14 mouse cellular contexts compared by ENCODE assay signal in the genomic region with DNA sequence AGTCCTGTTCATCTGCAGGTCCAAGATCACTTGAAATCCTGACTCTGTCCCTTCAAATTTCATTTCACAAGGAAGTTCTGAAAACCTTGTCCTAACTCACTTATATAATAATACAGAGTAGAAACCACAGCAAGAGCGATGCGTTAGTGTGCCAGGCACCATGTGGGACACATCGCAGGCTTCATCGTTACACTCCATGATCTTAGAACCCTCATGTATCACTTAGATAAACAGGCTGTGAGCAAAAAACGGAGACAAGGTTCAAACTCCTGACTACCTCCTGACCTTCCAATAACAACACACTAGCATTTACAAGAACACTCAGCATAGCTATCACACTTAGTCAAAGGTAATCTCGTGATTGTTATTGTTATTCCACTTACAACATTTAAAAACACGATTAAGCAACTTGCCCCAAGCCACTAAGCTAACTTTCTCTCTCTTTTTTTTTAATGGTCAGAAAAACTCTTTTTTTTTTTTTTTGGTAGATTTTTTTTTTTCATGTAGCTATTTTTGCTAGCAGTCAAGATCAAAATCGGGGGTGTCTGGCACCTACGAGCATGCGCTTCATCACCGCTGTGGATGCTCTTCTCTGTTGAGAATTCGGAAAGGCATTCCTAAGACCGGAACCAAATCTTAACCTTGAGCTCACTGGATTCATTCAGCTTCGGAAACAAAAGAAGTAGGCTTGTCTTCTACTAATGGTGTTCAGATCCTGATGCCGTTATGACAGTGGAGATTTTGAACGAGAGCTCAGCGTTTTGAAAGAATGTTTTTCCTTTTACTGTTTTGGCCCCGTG.
"Had no signal": no experiment of that assay in that cellular context is flagged by ENCODE, and none has a peak within 500 bp of the region (broad histone marks: within the 10 kb centered on the region; RNA-seq: fewer than 3 reads in every experiment).

No protein-coding gene starts in this region.

- H3K4me3 ChIP-seq: layer of hippocampus, adult 2 months; limb, embryonic 13.5 days; midbrain, embryonic 10.5 days; myocyte; neural tube, embryonic 12.5 days had no signal

- H3K4me2 ChIP-seq: limb, embryonic 13.5 days; neural tube, embryonic 12.5 days had no signal

- H3K4me1 ChIP-seq: limb, embryonic 13.5 days; midbrain, embryonic 10.5 days; neural tube, embryonic 12.5 days had no signal

- H3K9ac ChIP-seq: limb, embryonic 13.5 days; liver, embryonic 14.5 days; neural tube, embryonic 12.5 days had no signal

- H3K36me3 ChIP-seq: limb, embryonic 13.5 days; midbrain, embryonic 10.5 days; neural tube, embryonic 12.5 days had no signal

- H3K27ac ChIP-seq: layer of hippocampus, adult 2 months; limb, embryonic 13.5 days; liver, embryonic 14.5 days; midbrain, embryonic 10.5 days; neural tube, embryonic 12.5 days had no signal

- H3K9me3 ChIP-seq: limb, embryonic 13.5 days; midbrain, embryonic 10.5 days; neural tube, embryonic 12.5 days had no signal

- DNase-seq: kidney, adult 18-20 months; kidney, postnatal 10 days; kidney, postnatal 4 days; left cerebral cortex, postnatal 4 days; midbrain, embryonic 14.5 days; spleen, adult 18-20 months; thymus, adult 18-20 months; thymus, postnatal 14 days had no signal

- H3K27me3 ChIP-seq: limb, embryonic 13.5 days; neural tube, embryonic 12.5 days had no signal
